Mouse (Mus musculus): Measurements from ENCODE around the gene Gm20388. TPM values are rescaled to one million over a fixed set of nuclear protein-coding genes. Genes with fewer than 3 reads are reported as not detected.

Gene Gm20388
- polyA plus RNA-seq, 1 experiment from 2014 or later, result 1.7 TPM

DNA sequence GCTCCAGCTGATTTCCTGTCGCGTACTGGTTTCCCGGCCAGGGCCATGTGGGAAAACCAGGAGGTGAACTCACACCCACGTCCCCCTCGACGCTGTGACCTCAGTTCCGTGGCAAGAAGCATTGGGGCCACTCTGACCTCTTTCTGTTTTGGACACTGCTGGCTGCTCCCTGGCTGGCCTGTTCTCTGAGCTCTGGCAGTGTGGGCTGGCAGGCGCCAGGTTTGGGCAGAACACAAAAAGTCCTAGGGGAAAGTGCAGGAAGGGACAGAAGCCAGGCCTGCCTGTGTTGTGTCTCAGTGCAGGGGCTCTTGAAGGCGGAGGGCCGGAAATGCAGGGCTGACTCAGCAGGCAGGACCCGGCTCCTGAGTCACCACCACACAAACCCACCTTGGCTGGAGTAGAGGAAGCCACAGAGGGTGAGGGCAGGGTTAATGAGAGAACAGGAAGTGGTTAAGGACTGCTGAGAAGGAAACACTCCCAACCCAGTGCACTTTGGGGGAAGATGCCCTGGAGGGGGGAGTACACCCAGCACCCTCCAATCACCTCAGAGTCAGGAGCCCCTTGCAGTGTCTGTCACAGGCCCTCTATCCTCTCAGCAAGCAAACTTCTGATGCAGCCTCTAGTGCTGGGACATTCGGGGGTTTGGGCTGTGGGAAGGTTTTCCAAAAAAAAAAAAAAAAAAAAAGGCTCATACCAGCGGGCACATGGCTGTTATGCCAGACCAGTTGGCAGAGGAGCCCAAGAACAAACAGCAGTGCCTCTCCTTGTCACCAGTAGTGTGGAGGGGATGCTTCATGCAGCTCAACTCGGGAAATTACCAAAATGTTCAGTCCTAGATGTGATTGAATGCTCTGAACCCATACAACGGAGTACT is 1277.1 kb downstream of the Gm20388 start:
- H3K4me1 ChIP-seq (replicated peaks), result no peaks in the 10 kb centered on the region; the same call in 1 of the 2 replicates
- peak overlapping the region; percentile 26; the same call in 1 of the 2 replicates for H3K27ac ChIP-seq
- H3K9me3 ChIP-seq, result no peaks in the 10 kb centered on the region; the same call in 1 of the 2 replicates
- no peak for DNase-seq (ENCODE audit: low spot score)
- peaks cover 29% of the 10 kb centered on the region; the same call in 1 of the 2 replicates for H3K27me3 ChIP-seq (ENCODE audit: insufficient read depth, poor library complexity, severe bottlenecking)
- 78% methylated on average over 15 of the region's 15 CpGs for WGBS
- no peak overlapping the region for H3K4me3 ChIP-seq
- no peaks in the 10 kb centered on the region for H3K36me3 ChIP-seq

DNA sequence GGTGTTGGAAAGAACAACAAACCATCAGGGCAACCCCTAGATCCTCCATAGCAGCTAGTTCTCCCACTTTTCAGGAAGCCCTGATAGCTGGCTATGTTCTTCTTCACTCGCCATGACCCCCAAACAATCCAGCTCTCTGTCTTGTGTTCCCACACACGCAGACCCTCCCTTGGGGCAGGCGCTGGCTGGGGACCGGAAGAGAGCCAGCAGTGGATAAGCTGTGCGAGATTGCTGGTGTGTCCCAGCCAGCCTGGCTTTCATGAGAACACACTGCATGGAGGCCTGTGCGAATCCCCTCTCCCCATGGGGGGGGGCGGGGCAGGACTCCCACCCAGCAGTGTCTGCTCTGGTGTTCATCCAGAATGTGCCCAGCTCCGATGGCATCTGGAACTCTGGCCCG is 1278.4 kb downstream of the Gm20388 start:
- Histone ChIP-seq H3K36me3 (no peaks in the 10 kb centered on the region), H3K4me1 (replicated peaks) (no peaks in the 10 kb centered on the region; the same call in 1 of the 2 replicates), H3K27ac (no peak overlapping the region), H3K27me3 (ENCODE audit: insufficient read depth, poor library complexity, severe bottlenecking) (peaks cover 29% of the 10 kb centered on the region; the same call in 1 of the 2 replicates), H3K4me3 (no peak overlapping the region), H3K9me3 (no peaks in the 10 kb centered on the region; the same call in 1 of the 2 replicates)
- WGBS, result 79% methylated on average over 9 of the region's 9 CpGs
- DNase-seq (ENCODE audit: low spot score), result no peak

DNA sequence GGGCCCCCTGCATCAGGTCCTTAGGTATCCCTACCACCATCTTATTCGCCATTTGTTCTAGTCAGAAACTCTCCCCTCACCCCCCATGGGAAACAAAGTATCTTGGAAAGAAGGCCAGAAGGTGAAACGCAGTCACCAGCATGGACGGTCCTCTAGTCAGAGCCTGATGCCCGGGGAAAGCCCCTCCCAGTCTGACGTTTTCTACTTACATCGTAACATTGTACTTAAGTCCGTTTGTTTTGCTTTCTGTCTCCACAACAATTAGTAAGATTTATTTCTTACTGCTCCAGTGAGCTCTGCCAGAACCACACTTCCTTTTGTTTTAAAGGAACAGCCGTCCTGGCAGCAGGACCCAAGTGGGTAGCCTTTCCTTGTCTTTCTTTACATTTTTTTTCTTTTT is 1281.8 kb downstream of the Gm20388 start:
- Histone ChIP-seq H3K27ac (no peak overlapping the region), H3K4me3 (no peak overlapping the region), H3K4me1 (replicated peaks) (no peaks in the 10 kb centered on the region; the same call in 1 of the 2 replicates), H3K27me3 (ENCODE audit: insufficient read depth, poor library complexity, severe bottlenecking) (peaks cover 43% of the 10 kb centered on the region), H3K36me3 (no peaks in the 10 kb centered on the region), H3K9me3 (no peaks in the 10 kb centered on the region)
- no peak for DNase-seq (ENCODE audit: low spot score)
- 79% methylated on average over 8 of the region's 8 CpGs for WGBS

DNA sequence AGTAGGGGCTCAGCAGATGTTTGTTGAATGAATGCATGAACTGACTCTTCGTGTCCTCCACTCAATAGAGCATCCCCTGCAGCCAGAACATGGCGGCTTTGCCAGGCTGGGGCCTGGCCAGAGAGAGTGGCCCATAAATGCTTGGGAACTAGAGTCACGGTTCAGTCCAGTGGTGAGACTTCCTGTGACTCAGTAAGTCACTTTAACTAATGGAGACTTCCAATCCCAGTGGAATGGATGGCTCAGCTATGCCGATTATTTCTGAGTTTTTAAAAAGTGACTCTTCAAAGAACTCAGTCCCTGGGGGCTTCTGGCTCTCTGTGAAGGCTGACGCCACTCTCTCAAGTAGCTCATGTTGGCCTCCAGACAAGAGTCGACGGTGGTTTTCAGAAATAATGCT is 1285.3 kb downstream of the Gm20388 start:
- Histone ChIP-seq H3K9me3 (no peaks in the 10 kb centered on the region), H3K4me1 (replicated peaks) (peaks cover 26% of the 10 kb centered on the region), H3K27me3 (ENCODE audit: insufficient read depth, poor library complexity, severe bottlenecking) (peaks cover 38% of the 10 kb centered on the region), H3K4me3 (no peak overlapping the region), H3K36me3 (no peaks in the 10 kb centered on the region), H3K27ac (no peak overlapping the region)
- WGBS, result 86% methylated on average over 7 of the region's 7 CpGs
- DNase-seq (ENCODE audit: low spot score), result no peak

DNA sequence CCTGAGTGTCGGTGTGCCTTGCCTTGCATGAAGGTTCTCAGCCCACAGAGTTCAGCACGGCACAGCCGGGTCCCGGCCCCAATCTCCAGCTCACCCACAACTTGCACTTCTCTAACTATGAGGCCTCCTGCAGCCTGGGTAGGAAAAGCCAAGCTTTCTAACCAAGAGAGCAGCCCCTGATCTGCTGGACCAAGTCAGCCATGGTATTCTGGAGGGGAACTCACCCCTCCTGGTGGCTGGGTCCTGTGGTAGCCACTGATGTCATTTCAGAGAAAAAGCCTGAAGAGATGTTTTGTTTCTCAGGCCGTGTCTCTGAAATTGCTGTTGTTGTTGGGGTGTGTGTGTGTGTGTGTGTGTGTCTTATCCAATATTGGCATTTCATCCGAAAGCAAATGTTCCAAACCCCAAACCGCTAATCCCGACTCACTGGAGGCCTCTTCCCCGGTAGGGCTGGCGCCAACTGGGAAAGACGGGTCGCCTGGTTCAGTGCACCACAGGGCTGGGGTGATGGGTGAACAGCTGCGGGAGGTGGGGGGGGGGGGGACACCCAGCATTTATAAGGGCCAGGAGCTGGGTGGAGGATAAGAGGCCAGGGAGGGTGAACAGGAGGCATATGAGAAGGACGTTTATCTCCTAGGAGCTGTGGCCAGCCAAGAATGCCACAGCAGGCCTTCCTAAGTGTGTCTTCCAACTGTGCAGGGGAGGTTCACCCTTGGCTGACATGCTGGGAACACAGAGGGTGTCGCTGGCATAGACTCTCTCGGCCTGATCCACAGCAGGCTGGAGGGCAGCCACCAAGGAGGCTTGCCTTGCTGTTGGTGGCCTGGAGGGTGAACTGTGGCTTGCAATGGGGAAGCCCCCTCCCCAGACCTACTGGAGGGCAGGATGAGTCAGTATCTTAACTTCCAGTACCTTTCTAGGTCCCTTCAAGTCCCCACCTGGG is 1286.4 kb downstream of the Gm20388 start:
- H3K36me3 ChIP-seq, result no peaks in the 10 kb centered on the region
- no peak for DNase-seq (ENCODE audit: low spot score)
- peaks cover 29% of the 10 kb centered on the region for H3K4me1 ChIP-seq (replicated peaks)
- peaks cover 28% of the 10 kb centered on the region for H3K27me3 ChIP-seq (ENCODE audit: insufficient read depth, poor library complexity, severe bottlenecking)
- 84% methylated on average over 16 of the region's 16 CpGs for WGBS
- 0 out of 2 replicates have a peak overlapping the region, but pooled peaks have one; percentile 29 for H3K27ac ChIP-seq
- H3K9me3 ChIP-seq, result no peaks in the 10 kb centered on the region
- H3K4me3 ChIP-seq, result no peak overlapping the region

DNA sequence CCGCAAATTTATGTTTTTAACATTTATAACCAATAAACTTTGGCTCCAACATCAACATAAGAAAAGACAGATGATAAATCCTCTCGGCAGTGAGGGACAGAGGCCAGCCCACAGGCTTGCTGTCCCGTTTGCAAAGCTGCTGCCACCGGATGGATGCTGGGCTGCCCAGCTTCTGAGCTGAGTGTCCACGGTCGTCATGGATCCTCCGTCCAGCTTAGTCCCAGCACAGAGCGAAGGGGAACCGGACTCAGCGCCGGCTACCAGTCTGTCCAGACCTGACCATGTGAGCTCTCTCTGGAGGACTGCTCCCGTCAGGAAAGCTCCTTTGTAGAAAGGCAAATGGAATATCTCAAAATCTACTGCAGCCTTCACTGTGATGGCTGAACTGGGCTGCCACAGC is 1289.4 kb downstream of the Gm20388 start:
- Histone ChIP-seq H3K4me3 (no peak overlapping the region), H3K27me3 (ENCODE audit: insufficient read depth, poor library complexity, severe bottlenecking) (peaks cover 10% of the 10 kb centered on the region), H3K27ac (peak overlapping the region; percentile 23; the same call in 1 of the 2 replicates), H3K36me3 (no peaks in the 10 kb centered on the region), H3K9me3 (no peaks in the 10 kb centered on the region), H3K4me1 (replicated peaks) (peaks cover 38% of the 10 kb centered on the region)
- WGBS, result 74% methylated on average over 12 of the region's 12 CpGs
- no peak for DNase-seq (ENCODE audit: low spot score)

DNA sequence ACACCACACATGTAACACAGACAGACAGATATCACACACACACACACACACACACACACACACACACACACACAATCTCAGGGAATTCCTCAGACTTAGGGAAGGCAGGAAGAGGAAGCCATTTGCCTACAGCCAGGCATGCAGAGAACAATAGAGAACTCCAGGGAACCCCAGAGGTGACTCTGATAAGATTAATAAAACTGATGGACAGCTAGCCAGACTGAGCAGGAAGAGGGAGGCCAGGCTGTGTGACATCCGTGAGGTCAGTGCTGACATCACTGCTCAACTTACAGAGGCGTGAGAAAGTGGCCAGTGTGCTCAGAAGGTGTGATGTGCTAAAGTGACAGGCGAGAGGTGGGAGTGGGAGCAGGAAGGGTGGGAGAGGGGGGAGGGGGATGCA is 1290.3 kb downstream of the Gm20388 start:
- no peak overlapping the region for H3K4me3 ChIP-seq
- H3K27ac ChIP-seq, result 0 out of 2 replicates have a peak overlapping the region, but pooled peaks have one; percentile 29
- H3K27me3 ChIP-seq (ENCODE audit: insufficient read depth, poor library complexity, severe bottlenecking), result peaks cover 10% of the 10 kb centered on the region
- DNase-seq (ENCODE audit: low spot score), result peak; percentile 15
- H3K9me3 ChIP-seq, result no peaks in the 10 kb centered on the region
- H3K36me3 ChIP-seq, result no peaks in the 10 kb centered on the region
- H3K4me1 ChIP-seq (replicated peaks), result peaks cover 38% of the 10 kb centered on the region
- WGBS, result 58% methylated on average over 3 of the region's 3 CpGs

DNA sequence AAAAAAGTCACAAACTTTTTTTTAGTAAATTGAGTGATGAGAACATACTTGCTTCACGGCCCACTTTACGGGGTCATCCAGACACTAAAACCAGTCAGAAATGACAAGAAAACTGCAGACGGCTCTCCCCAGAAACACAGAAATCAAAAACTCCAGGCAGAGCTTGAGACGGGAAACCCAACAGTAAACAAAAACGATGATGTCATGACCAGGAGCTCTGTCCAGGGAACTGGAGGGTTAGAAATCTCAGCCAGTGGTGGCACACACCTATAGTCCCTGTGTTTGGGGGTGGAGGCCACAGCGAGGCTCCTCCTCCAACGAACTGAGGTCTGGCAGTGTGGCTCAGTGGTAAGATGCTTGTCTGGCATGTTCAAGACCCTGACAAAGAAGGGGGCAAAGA is 1291.0 kb downstream of the Gm20388 start:
- peaks cover 7% of the 10 kb centered on the region for H3K27me3 ChIP-seq (ENCODE audit: insufficient read depth, poor library complexity, severe bottlenecking)
- no peaks in the 10 kb centered on the region for H3K9me3 ChIP-seq
- H3K36me3 ChIP-seq, result no peaks in the 10 kb centered on the region
- no peak for DNase-seq (ENCODE audit: low spot score)
- peaks cover 38% of the 10 kb centered on the region for H3K4me1 ChIP-seq (replicated peaks)
- H3K4me3 ChIP-seq, result no peak overlapping the region
- 83% methylated on average over 7 of the region's 7 CpGs for WGBS
- no peak overlapping the region for H3K27ac ChIP-seq

DNA sequence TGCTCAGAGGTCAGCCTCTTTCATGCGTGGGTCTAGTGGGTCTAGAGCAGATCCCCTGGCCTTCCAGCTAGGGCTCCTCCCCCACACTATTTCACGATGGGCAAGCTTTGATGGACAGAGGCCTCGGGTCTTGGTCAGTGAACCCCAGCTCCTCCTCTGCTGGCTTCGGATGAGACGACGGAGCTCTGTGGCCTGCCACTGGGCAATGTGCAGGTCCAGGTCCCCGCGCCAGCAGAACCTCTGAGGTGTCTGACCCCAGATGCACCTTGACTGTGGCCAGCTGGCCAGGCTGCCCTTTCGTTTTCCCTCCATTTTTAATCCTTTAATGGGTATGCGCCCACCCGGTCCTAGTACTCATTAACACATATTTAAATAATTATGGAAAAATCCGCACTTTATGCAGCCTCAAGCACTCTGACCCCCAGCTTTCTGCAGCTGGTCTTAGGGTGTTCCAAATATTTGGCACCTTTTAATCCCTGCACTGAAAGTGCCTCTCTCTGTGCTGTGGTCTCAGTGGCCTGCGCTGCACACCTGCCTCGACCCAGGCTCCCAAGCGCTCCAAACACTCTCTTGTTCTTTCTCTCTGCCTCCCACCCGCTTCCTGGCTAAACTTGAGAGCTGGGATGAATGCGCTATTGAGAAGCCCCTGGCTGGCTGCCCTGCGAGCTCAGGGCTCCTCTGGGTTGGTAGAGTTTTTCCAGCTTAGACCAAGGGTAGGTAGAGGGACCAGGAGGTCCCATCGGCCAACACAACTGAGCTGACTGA is 1293.2 kb downstream of the Gm20388 start:
- DNase-seq (ENCODE audit: low spot score), result no peak

DNA sequence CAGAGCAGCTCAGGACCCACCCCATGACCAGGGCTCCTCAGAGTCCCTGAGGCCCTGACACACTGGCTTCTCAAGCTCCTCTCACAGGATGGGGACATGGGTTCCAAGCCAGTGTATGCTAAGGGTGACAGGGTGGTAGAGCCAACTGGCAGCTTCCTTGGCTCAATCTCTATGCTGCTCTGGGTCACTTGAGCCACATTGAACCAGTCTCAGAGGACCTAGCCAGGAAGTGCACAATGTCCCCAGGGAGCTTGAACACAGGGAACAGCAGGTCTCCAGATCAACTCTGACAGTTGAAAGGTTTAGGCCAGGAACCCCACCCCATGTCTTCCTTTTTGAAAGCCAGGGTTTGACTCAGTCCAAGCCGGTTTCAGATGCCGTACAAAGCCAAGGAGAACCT is 1296.5 kb downstream of the Gm20388 start:
- H3K4me3 ChIP-seq, result no peak overlapping the region
- WGBS, result 77% methylated on average over 2 of the region's 2 CpGs
- peaks cover 13% of the 10 kb centered on the region; the same call in 1 of the 2 replicates for H3K27me3 ChIP-seq (ENCODE audit: insufficient read depth, poor library complexity, severe bottlenecking)
- H3K9me3 ChIP-seq, result no peaks in the 10 kb centered on the region
- DNase-seq (ENCODE audit: low spot score), result no peak
- H3K27ac ChIP-seq, result no peak overlapping the region
- no peaks in the 10 kb centered on the region for H3K36me3 ChIP-seq
- peaks cover 28% of the 10 kb centered on the region for H3K4me1 ChIP-seq (replicated peaks)

More for the DNA sequence above, 1293.2 kb downstream of the Gm20388 start:
- Histone ChIP-seq H3K27me3 (ENCODE audit: insufficient read depth, poor library complexity, severe bottlenecking) (no peaks in the 10 kb centered on the region; the same call in 1 of the 2 replicates), H3K27ac (no peak overlapping the region), H3K9me3 (no peaks in the 10 kb centered on the region), H3K4me1 (replicated peaks) (peaks cover 44% of the 10 kb centered on the region), H3K4me3 (no peak overlapping the region), H3K36me3 (no peaks in the 10 kb centered on the region)
- 71% methylated on average over 19 of the region's 19 CpGs for WGBS

DNA sequence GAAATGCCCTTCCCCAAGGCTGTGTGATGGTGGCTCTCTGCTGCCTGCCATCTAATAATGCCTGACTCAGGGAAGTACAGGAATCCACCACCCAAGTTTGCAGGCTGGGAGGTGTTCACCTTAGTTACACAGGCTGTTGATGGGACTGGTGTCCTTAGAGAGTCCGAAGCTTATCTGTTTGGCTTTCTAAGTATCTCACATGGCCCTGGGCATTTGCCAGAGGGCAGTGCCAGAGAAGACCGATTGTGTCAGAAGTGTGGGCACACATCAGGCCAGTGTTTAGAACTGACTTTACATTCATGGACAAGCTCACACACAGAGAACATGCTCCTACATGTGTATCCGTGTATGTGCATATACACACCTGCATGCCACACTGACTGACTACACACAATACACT is 1300.0 kb downstream of the Gm20388 start:
- no peak for DNase-seq (ENCODE audit: low spot score)
- H3K27ac ChIP-seq, result no peak overlapping the region
- H3K4me1 ChIP-seq (replicated peaks), result peaks cover 25% of the 10 kb centered on the region
- peaks cover 8% of the 10 kb centered on the region for H3K9me3 ChIP-seq
- no peaks in the 10 kb centered on the region for H3K36me3 ChIP-seq
- no peak overlapping the region for H3K4me3 ChIP-seq
- peaks cover 15% of the 10 kb centered on the region; the same call in 1 of the 2 replicates for H3K27me3 ChIP-seq (ENCODE audit: insufficient read depth, poor library complexity, severe bottlenecking)
- 92% methylated on average over 3 of the region's 3 CpGs for WGBS

DNA sequence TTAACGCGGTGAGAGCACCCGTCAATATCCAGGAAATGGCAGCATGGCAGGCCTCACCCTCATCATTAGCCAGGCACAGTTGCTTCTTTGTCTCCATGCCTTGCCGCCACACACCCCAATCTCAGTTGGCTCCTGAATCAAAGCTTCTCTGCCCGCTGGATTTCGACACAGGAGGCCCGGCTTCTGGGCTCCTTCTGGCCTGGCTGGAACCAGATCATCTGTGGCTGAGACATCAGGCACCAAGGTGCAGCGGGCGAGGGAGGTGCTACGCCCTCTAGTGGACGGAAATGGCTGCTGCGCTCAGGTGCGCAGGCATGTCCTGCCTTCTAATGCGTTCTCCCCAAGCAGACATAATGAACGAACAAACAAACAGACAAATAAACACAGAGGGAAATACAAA is 1302.6 kb downstream of the Gm20388 start:
- Histone ChIP-seq H3K4me3 (no peak overlapping the region), H3K27ac (no peak overlapping the region), H3K9me3 (peaks cover 8% of the 10 kb centered on the region), H3K36me3 (no peaks in the 10 kb centered on the region), H3K27me3 (ENCODE audit: insufficient read depth, poor library complexity, severe bottlenecking) (peaks cover 15% of the 10 kb centered on the region; the same call in 1 of the 2 replicates), H3K4me1 (replicated peaks) (peaks cover 17% of the 10 kb centered on the region)
- 55% methylated on average over 15 of the region's 15 CpGs for WGBS
- no peak for DNase-seq (ENCODE audit: low spot score)

Data from hindbrain, embryonic 10.5 days (tissue).